Mouse (Mus musculus) neural tube, embryonic 12.5 days (tissue): ENCODE data around the gene Cdc20b. TPM values are rescaled to one million over a fixed set of nuclear protein-coding genes. Genes with fewer than 3 reads are reported as not detected.

Experiments
- ATAC-seq: fragments of 200-750 bp; cut with Nextera tagmentation; 2 replicates; pipeline ENCODE4 v1.8.0; 2017; ENCODE audit warnings: low read depth, mild to moderate bottlenecking, moderate TSS enrichment, moderate library complexity; ENCODE audit not compliant: low FRiP score
- H3K27ac ChIP-seq: fragments of 300-500 bp; sonication (generic); 2 replicates; pipeline ENCODE4 v1.5.1; 2016
- H3K27me3 ChIP-seq: fragments of 300-500 bp; sonication (generic); replicated peaks from 2 replicates; pipeline ENCODE4 v1.6.1; 2016; ENCODE audit warnings: mild to moderate bottlenecking
- H3K36me3 ChIP-seq: fragments of 300-500 bp; sonication (generic); 2 replicates; pipeline ENCODE4 v1.6.1; 2016; ENCODE audit warnings: mild to moderate bottlenecking
- H3K4me1 ChIP-seq: fragments of 300-500 bp; sonication (generic); 2 replicates; pipeline ENCODE4 v1.6.1; 2016
- H3K4me2 ChIP-seq: fragments of 300-500 bp; sonication (generic); replicated peaks from 2 replicates; pipeline ENCODE4 v1.6.1; 2016; ENCODE audit warnings: mild to moderate bottlenecking
- H3K4me3 ChIP-seq: fragments of 300-500 bp; sonication (generic); 2 replicates; pipeline ENCODE4 v1.5.1; 2016
- H3K9ac ChIP-seq: fragments of 300-500 bp; sonication (generic); 2 replicates; pipeline ENCODE4 v1.6.1; 2016; ENCODE audit warnings: mild to moderate bottlenecking
- H3K9me3 ChIP-seq: fragments of 300-500 bp; sonication (generic); 2 replicates; pipeline ENCODE4 v1.6.1; 2016; ENCODE audit warnings: mild to moderate bottlenecking
- WGBS: fragments of 180-500 bp; shearing (Covaris S2); methylation state at CpG from one replicate; pipeline ENCODE4 v1.1.7; 2016; 5-methylcytosine and 5-hydroxymethylcytosine counted together
- polyA plus RNA-seq: library from polyadenylated mRNA; unstranded; fragments of >200 nt; fragmentation: Nextera tagmentation; extraction: Ambion mirVana; gene quantifications from 2 replicates; pipeline ENCODE4 v1.2.1, GENCODE M21; 2016

Gene Cdc20b
- polyA plus RNA-seq, 1 experiment from 2014 or later = not detected

DNA sequence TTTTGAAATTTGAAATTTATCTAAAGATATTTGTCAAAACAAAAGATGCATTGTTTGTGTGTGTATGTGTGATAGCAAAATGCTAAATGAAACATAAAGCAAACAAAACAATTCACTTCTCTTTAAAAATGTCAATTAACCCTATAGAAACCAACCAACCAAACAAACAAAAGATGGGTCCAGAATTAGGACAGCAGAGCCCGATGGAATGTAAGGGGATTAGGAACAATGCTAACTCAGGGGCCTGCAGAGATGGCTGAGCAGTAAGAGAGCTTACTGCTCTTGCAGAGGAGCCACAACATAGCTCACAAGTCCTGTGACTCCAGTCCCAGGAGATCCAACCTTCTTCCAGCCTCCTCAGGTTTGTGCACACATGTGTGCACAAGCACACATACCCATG, 47.2 kb downstream of the Cdc20b start:
- H3K27ac ChIP-seq = no peak overlapping the region
- no peak overlapping the region for H3K4me2 ChIP-seq
- no peaks in the 10 kb centered on the region for H3K9me3 ChIP-seq
- ATAC-seq = no peak
- H3K36me3 ChIP-seq = no peaks in the 10 kb centered on the region
- WGBS = 46% methylated on average over 1 of the region's 1 CpGs
- H3K4me1 ChIP-seq = no peaks in the 10 kb centered on the region
- H3K27me3 ChIP-seq = no peaks in the 10 kb centered on the region
- H3K4me3 ChIP-seq = no peak overlapping the region
- H3K9ac ChIP-seq = no peak overlapping the region

DNA sequence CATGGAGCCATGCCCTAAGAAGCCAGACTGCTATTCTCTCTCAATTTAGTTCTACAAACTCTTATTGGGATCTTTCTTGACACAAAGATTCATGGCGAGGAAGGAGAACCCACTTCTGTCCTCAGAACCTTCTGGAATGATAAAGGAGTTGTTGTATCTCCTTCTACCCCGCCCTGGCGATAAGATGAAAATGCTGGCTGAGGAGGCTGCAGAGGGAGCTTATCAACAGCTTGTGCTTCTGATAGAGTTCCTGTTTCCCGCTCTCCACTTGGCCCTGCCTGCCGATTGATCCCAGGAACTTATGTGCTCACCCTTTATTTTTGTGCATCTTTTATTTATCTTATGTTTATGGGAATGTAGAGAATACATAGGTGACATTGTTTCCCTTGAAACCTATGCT, 49.8 kb downstream of the Cdc20b start:
- no peaks in the 10 kb centered on the region for H3K4me1 ChIP-seq
- H3K4me3 ChIP-seq = no peak overlapping the region
- H3K27ac ChIP-seq = no peak overlapping the region
- WGBS = 80% methylated on average over 5 of the region's 5 CpGs
- no peaks in the 10 kb centered on the region for H3K9me3 ChIP-seq
- H3K4me2 ChIP-seq = no peak overlapping the region
- ATAC-seq = no peak
- no peaks in the 10 kb centered on the region for H3K36me3 ChIP-seq
- H3K9ac ChIP-seq = no peak overlapping the region
- no peaks in the 10 kb centered on the region for H3K27me3 ChIP-seq

DNA sequence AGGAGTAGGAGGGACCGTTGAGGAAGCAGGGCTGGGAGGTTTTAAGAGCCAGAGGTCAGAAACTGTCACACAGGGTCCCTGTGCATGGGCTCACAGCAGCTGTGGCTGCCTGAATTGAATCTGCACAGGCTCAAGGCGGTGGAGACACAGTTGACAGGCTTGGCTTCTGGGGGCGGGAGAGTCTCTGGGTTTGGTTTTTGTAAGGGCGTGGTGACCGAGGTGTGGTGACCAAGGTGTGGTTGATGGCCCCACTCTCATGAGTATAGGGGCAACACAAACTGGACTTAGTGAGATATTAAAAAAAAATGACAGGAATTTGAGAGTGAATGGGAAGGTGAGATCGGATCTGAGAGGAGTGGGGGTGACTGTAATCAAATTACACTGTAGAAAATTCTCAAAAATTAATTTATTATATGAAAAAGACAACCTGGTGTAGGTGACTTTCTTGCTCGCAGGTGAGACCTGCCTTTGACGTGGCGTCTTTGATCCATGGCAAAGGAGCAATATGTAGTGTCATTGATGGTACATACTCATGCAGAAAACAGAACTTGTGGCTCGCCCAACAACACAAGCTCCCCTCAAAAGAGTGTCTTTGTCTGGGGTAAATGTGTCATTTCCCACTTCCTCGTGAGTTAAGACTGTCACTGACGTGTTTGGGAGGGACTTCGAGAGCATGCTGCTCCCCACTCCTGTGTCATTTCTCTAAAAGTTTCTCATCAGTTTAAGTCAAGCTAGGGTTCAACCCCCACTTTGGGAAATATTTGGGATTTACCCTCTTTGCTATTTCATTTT, 52.5 kb downstream of the Cdc20b start:
- ATAC-seq = no peak
- WGBS = 85% methylated on average over 13 of the region's 13 CpGs
- H3K27ac ChIP-seq = no peak overlapping the region
- H3K27me3 ChIP-seq = no peaks in the 10 kb centered on the region
- H3K4me2 ChIP-seq = no peak overlapping the region
- H3K36me3 ChIP-seq = no peaks in the 10 kb centered on the region
- H3K9me3 ChIP-seq = no peaks in the 10 kb centered on the region
- H3K9ac ChIP-seq = no peak overlapping the region
- no peak overlapping the region for H3K4me3 ChIP-seq
- H3K4me1 ChIP-seq = no peaks in the 10 kb centered on the region

DNA sequence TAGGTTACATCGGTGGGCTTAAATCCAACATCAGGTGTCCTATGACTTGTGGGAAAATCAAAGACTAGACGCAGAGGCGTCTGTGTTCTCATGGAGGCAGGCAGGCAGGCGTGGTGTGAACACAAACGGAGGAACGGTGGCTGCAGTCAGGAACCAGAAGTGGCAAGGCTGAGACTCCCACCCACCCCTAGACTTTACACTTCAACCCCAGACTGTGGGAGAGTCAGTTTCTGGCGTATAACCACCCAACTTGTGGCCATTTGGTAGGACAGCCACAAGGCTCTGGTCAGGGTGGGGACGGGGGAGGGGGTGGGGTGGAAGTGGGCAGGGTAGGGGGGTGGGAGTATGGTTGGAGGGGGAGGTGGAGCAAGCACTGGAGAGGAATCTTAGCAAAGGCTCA, 55.6 kb downstream of the Cdc20b start:
- ATAC-seq = no peak
- H3K4me2 ChIP-seq = no peak overlapping the region
- H3K4me1 ChIP-seq = no peaks in the 10 kb centered on the region

DNA sequence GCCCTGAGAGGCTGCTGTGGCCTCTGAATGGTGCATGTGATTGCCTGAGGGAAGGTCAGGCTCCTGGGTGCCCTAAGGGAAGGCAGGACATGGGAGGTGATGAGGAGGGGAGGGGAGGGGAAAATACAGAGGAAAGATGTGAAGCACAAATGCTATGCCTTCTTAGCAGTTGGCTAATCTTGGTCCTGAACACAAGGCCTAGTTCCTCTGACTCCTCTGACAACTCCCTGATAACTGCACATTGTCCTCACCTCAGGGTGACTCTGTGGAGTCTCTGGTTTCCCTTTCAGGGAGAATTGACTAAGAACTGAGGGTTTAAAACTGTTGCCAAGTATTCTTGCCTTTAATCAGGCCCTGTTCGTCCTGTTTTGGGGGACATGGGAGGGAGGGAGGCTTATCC, 59.7 kb downstream of the Cdc20b start:
- Histone ChIP-seq H3K27ac (no peak overlapping the region), H3K4me3 (no peak overlapping the region), H3K4me2 (no peak overlapping the region), H3K9me3 (no peaks in the 10 kb centered on the region), H3K4me1 (no peaks in the 10 kb centered on the region), H3K27me3 (no peaks in the 10 kb centered on the region), H3K36me3 (no peaks in the 10 kb centered on the region), H3K9ac (no peak overlapping the region)
- WGBS = 79% methylated on average over 1 of the region's 1 CpGs
- no peak for ATAC-seq

More for the DNA sequence above, 55.6 kb downstream of the Cdc20b start:
- Histone ChIP-seq H3K9me3 (no peaks in the 10 kb centered on the region), H3K9ac (no peak overlapping the region), H3K4me3 (no peak overlapping the region), H3K36me3 (no peaks in the 10 kb centered on the region), H3K27ac (no peak overlapping the region), H3K27me3 (no peaks in the 10 kb centered on the region)
- 65% methylated on average over 8 of the region's 8 CpGs for WGBS

DNA sequence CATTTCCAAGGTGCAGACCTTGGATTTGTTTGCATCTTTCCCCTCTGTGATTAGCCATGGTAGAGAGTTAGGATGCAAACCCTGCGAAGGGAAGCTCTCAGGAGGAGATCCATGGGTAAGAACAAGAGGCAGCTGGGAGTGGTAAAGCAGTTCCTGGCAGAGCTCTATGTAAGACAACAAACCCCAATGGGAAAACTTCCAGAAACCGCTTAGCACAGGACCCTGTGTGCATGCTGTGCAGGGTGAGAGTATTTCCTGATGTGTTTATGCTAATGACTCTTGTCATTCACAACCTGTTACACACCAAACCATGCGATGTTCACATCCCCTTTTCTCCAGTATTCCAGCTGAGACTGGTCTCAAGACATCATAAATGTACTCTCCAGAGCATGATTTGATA, 62.1 kb downstream of the Cdc20b start:
- WGBS = 84% methylated on average over 3 of the region's 3 CpGs
- no peak overlapping the region for H3K9ac ChIP-seq

DNA sequence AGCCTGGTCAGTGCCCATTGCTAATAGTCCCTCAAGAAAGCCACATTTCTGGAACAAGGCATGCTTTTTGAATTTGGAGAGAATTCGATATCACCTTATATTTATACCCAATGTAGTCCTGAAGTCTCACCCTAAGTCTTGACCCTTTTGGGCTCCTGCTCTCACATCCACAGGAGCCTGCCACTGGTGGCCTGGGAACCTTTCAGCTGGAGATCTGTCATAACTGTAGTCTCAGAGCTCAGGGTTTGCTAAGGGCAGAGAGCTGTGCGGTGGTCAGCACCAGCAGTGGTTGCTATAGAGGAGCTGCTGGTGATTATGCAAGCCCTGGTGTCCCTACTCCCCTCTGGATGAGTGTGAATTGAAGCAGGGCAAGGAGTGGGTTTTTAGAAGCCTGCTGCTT, 63.5 kb downstream of the Cdc20b start:
- H3K27me3 ChIP-seq = no peaks in the 10 kb centered on the region
- H3K36me3 ChIP-seq = no peaks in the 10 kb centered on the region
- H3K4me3 ChIP-seq = no peak overlapping the region
- no peak overlapping the region for H3K4me2 ChIP-seq
- no peaks in the 10 kb centered on the region for H3K4me1 ChIP-seq
- no peak overlapping the region for H3K27ac ChIP-seq
- WGBS = 91% methylated on average over 2 of the region's 2 CpGs
- H3K9ac ChIP-seq = no peak overlapping the region
- no peaks in the 10 kb centered on the region for H3K9me3 ChIP-seq
- no peak for ATAC-seq

More for the DNA sequence above, 62.1 kb downstream of the Cdc20b start:
- no peak overlapping the region for H3K4me2 ChIP-seq
- no peaks in the 10 kb centered on the region for H3K4me1 ChIP-seq
- no peak for ATAC-seq
- no peak overlapping the region for H3K27ac ChIP-seq
- no peaks in the 10 kb centered on the region for H3K36me3 ChIP-seq
- no peak overlapping the region for H3K4me3 ChIP-seq
- no peaks in the 10 kb centered on the region for H3K27me3 ChIP-seq
- H3K9me3 ChIP-seq = no peaks in the 10 kb centered on the region

DNA sequence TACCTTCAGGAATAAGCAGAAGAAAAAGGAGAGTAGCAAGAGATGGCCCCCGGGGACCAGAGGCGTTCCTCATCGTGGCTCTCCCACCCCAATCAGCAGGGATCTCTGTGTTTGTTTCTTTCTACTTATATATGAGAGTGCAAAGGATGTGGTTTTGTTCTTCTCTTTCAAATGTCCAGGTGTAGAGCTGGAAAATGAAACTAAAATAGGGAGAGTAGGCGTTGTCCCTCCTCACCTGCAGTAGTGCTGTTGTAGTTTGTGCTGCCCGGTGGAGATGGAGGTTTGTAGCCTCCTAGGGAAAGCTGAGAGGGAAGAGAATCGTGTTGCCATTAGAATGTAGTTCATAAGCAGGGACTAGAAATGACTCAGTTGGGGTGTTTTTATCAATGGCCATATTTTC, 66.0 kb downstream of the Cdc20b start, which contains the start of gene Gzma:
Gene Gzma, minus strand, starts transcription at position 103 of the 400 bp plus-strand sequence.
- Histone ChIP-seq H3K27ac (no peak within 1 kb of the TSS), H3K4me3 (no peak within 1 kb of the TSS), H3K4me2 (no peak within 1 kb of the TSS), H3K27me3 (no peaks in the 10 kb centered on the region), H3K36me3 (no peaks in the 10 kb centered on the region), H3K4me1 (no peaks in the 10 kb centered on the region), H3K9me3 (no peaks in the 10 kb centered on the region), H3K9ac (no peak within 1 kb of the TSS)
- ATAC-seq = no peak
- 88% methylated on average over 6 of the region's 6 CpGs for WGBS

DNA sequence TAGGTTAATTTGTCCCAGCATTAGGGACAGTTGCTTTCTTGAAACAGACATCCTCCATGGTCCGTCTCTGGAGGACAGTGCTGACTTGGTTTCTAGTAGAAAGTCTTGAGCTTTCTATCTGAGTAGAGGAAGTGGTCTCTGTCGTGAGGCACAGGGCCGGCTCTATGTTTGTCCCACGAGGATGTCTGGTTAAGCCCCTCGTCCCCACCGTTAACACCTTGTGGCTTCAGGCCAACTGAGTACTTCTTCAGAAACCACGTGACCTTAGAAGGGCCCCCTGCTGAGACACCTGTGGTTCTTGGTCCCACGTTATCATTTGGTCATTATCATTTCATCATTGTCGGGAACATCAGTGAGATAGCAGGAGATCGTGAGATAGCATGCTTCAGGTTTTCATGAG, 66.9 kb downstream of the Cdc20b start:
- ATAC-seq = no peak
- 80% methylated on average over 10 of the region's 10 CpGs for WGBS

DNA sequence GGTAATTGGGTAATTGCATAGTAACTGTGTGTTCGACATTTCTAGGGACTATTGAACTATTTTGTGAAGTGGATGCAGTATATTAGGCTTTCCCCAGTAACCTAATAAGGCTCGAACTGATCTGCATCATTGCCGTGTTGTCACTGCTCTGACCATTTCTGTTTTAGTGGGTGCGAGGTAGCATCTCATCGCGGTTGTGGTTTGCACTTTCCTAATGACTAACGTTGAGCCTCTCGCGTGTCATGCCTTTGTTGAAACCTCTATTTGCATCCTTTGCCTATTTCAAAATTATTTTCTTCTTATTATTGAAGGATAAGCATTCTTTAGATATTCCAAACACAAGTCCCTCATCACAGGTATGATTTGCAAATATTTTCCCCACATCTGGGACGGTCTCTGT, 69.8 kb downstream of the Cdc20b start:
- H3K4me3 ChIP-seq = no peak overlapping the region
- H3K27me3 ChIP-seq = no peaks in the 10 kb centered on the region
- 94% methylated on average over 10 of the region's 10 CpGs for WGBS
- H3K36me3 ChIP-seq = no peaks in the 10 kb centered on the region
- no peaks in the 10 kb centered on the region for H3K4me1 ChIP-seq
- H3K27ac ChIP-seq = no peak overlapping the region
- no peak overlapping the region for H3K4me2 ChIP-seq
- no peaks in the 10 kb centered on the region for H3K9me3 ChIP-seq
- H3K9ac ChIP-seq = no peak overlapping the region
- no peak for ATAC-seq

More for the DNA sequence above, 66.9 kb downstream of the Cdc20b start:
- Histone ChIP-seq H3K9me3 (no peaks in the 10 kb centered on the region), H3K27me3 (no peaks in the 10 kb centered on the region), H3K4me3 (no peak overlapping the region), H3K9ac (no peak overlapping the region), H3K36me3 (no peaks in the 10 kb centered on the region), H3K4me2 (no peak overlapping the region), H3K4me1 (no peaks in the 10 kb centered on the region), H3K27ac (no peak overlapping the region)

DNA sequence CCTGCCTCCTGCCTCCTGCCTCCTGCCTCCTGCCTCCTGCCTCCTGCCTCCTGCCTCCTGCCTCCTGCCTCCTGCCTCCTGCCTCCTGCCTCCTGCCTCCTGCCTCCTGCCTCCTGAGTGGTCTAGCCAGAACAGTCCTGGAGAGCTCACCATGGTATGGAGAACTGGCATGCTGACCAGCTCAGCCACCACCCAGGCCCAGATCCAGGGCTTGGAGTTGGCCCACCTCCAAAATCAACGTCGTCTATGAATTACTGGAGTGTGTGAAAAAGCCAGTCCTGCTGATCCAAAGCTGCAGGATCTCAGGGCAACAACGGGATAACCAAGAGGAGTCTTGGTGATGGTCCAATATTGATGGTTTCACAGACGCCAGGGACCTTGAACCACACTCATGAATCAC, 84.1 kb downstream of the Cdc20b start:
- no peaks in the 10 kb centered on the region for H3K4me1 ChIP-seq
- no peaks in the 10 kb centered on the region for H3K36me3 ChIP-seq
- ATAC-seq = no peak
- no peak overlapping the region for H3K4me2 ChIP-seq
- no peak overlapping the region for H3K9ac ChIP-seq
- no peaks in the 10 kb centered on the region for H3K9me3 ChIP-seq
- H3K27ac ChIP-seq = no peak overlapping the region
- WGBS = 79% methylated on average over 4 of the region's 4 CpGs
- no peaks in the 10 kb centered on the region for H3K27me3 ChIP-seq
- H3K4me3 ChIP-seq = no peak overlapping the region

DNA sequence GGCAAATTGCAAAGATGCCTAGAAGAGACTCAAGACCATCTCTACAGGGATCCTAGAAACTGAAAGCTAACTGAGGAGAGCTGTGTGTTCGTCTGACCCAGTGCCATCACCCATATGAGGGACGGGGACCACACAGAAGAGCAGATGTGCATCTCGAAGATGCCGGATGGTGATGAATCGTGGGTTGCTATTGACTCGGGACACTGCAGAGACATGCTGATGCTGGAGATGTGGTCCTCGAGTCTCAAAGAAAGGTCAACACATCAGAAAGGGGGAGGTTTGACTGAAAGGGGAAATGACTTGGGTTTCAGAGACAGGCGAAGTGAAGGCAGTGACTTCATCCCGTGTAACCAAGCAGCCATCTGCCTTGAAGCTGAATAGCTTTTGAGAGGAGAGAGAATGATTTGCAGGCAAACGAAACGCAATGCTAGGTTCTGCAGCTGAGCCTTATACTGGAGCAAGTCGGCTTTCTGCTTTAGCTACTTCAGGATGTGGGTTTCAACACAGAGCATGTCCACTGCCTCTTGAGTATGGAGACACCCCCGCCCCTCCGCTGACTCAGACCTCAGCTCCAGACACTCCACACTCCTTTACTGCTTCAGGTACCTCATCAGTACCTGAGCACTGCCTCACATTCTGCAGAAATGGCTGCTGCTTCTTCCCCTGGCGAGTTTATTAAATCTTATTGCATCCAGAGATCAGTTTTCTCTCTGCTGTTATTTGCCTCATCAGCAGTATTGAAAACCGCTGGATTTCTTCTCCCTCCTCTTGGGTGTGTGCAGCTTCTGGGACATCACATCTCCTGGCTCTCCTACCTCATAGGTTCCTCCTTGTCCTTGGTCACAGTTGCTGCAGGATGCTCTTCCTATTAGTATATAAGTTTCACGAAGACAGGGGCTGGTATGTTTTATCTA, 85.7 kb downstream of the Cdc20b start:
- no peak for ATAC-seq
- Histone ChIP-seq H3K27me3 (no peaks in the 10 kb centered on the region), H3K4me1 (no peaks in the 10 kb centered on the region), H3K27ac (no peak overlapping the region), H3K4me2 (no peak overlapping the region), H3K36me3 (no peaks in the 10 kb centered on the region), H3K9me3 (no peaks in the 10 kb centered on the region), H3K4me3 (no peak overlapping the region), H3K9ac (no peak overlapping the region)
- WGBS = 89% methylated on average over 17 of the region's 17 CpGs
